Mouse (Mus musculus) stomach, postnatal 0 days (tissue): ENCODE results near the gene Ryr2.

Source experiments
- CTCF ChIP-seq: IDR thresholded peaks from 2 replicates; pipeline ENCODE4 v1.5.1; 2016; ENCODE audit warnings: antibody characterized with exemption, low read depth, mild to moderate bottlenecking, moderate library complexity
- EP300 ChIP-seq: optimal IDR thresholded peaks from 2 replicates; pipeline ENCODE3; 2016; ENCODE audit warnings: antibody characterized with exemption

DNA sequence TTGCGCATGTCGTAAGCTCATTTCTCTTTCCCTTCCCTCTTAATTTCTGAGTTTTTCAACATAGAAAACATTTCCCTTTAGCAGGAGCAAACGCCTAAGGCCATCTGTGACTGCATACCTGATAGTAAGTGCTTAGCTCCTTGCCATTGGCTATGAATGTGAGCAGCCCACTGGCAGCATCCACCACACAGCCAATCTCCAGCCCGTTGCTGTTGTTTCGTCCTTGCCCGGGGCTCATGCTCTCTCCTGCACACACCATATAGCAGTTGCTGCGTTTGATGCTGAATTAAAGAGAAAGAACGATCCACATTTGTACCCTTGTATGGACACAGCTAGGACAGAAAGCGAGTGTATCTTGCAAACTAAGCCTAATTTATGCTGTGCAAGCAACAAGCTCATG, 361.3 kb downstream of the Ryr2 start:
- no peak for TF ChIP-seq CTCF
- TF ChIP-seq EP300, result no peak
